Mouse (Mus musculus): ENCODE measurements at regions not wholly inside any gene's neighbourhood (a gene's known extent, or its start where the extent isn't known, plus 50 kb on each side); places are given as distances from the start of the nearest gene placed in this dataset.

DNA sequence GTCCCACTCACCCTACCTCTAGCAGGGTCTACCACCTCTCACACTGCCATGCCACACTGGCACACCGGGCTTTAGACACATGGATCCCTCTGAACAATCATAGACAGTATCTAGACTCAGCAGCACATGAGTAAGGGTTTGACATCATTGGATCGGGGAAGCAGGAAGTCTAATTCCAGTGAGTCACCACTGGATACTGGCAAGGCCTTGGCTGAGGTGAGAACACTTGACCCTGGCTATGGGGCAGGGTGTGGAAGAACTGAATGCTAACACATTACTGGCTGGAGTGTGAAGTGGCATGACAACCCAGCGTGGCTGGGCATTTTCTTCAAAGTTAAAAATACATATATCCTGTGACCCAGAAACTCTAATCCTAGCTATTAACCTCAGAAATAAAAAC, 114.4 kb downstream of the H2afy start:
- H3K27me3 ChIP-seq (ENCODE audit: low read depth, poor library complexity, severe bottlenecking): no peaks in the 10 kb centered on the region
- no peak overlapping the region for H3K4me3 ChIP-seq
- H3K9me3 ChIP-seq (replicated peaks): no peaks in the 10 kb centered on the region
- H3K36me3 ChIP-seq: no peaks in the 10 kb centered on the region
- H3K27ac ChIP-seq (replicated peaks): no peak overlapping the region
- WGBS: 90% methylated on average over 3 of the region's 3 CpGs
- no peak for DNase-seq (ENCODE audit: low spot score)
- H3K4me1 ChIP-seq: peaks cover 16% of the 10 kb centered on the region

- no peak for DNase-seq (ENCODE audit: low spot score)
- peaks cover 19% of the 10 kb centered on the region for H3K4me1 ChIP-seq
- H3K27me3 ChIP-seq (ENCODE audit: low read depth, poor library complexity, severe bottlenecking): no peaks in the 10 kb centered on the region
- H3K27ac ChIP-seq (replicated peaks): no peak overlapping the region
- no peak overlapping the region for H3K4me3 ChIP-seq
- no peaks in the 10 kb centered on the region for H3K9me3 ChIP-seq (replicated peaks)
- H3K36me3 ChIP-seq: no peaks in the 10 kb centered on the region
These were observed 122.2 kb downstream of the H2afy start for GRCm38 (mm10) chr13:56014006-56014405.

GRCm38 (mm10) chr13:56010416-56010815, 125.7 kb downstream of the H2afy start:
- Histone ChIP-seq H3K27ac (replicated peaks) (peak overlapping the region; percentile 46; the same call in 1 of the 2 replicates), H3K4me1 (peaks cover 19% of the 10 kb centered on the region), H3K36me3 (no peaks in the 10 kb centered on the region), H3K9me3 (replicated peaks) (no peaks in the 10 kb centered on the region), H3K27me3 (ENCODE audit: low read depth, poor library complexity, severe bottlenecking) (no peaks in the 10 kb centered on the region), H3K4me3 (no peak overlapping the region)
- 56% methylated on average over 6 of the region's 6 CpGs for WGBS
- peak; percentile 38 for DNase-seq (ENCODE audit: low spot score)

DNA sequence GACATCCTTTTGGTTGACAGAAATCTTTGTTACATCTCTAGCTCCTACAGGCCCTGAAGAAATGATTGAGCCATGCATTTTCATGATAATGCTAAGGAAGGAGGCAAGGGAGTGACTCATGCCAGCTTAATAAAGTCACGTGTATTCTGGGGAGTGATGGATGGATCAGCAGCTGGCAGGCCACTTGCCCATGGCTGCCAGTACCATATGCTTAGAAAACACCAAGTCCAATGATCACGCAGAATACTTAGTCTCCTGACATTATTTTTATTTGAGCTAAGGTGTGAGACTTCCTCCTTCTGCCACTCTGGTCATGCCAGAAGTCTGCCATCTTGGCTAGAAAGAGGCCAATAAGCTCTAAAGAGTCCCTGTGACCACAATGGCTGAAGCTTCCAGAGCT, 129.3 kb downstream of the H2afy start:
- WGBS: 88% methylated on average over 2 of the region's 2 CpGs
- no peak for DNase-seq (ENCODE audit: low spot score)
- no peak overlapping the region for H3K4me3 ChIP-seq
- no peaks in the 10 kb centered on the region for H3K9me3 ChIP-seq (replicated peaks)
- H3K27me3 ChIP-seq (ENCODE audit: low read depth, poor library complexity, severe bottlenecking): no peaks in the 10 kb centered on the region
- no peaks in the 10 kb centered on the region for H3K36me3 ChIP-seq
- H3K4me1 ChIP-seq: peaks cover 17% of the 10 kb centered on the region
- no peak overlapping the region for H3K27ac ChIP-seq (replicated peaks)

GRCm38 (mm10) chr13:56005746-56006145, 130.4 kb downstream of the H2afy start:
- H3K27ac ChIP-seq (replicated peaks): no peak overlapping the region
- no peak overlapping the region for H3K4me3 ChIP-seq
- no peaks in the 10 kb centered on the region for H3K36me3 ChIP-seq
- H3K9me3 ChIP-seq (replicated peaks): no peaks in the 10 kb centered on the region
- 89% methylated on average over 3 of the region's 3 CpGs for WGBS
- DNase-seq (ENCODE audit: low spot score): no peak
- peaks cover 11% of the 10 kb centered on the region for H3K4me1 ChIP-seq
- 0 out of 2 replicates have a peak, but pooled peaks cover 3% of the 10 kb centered on the region for H3K27me3 ChIP-seq (ENCODE audit: low read depth, poor library complexity, severe bottlenecking)

DNA sequence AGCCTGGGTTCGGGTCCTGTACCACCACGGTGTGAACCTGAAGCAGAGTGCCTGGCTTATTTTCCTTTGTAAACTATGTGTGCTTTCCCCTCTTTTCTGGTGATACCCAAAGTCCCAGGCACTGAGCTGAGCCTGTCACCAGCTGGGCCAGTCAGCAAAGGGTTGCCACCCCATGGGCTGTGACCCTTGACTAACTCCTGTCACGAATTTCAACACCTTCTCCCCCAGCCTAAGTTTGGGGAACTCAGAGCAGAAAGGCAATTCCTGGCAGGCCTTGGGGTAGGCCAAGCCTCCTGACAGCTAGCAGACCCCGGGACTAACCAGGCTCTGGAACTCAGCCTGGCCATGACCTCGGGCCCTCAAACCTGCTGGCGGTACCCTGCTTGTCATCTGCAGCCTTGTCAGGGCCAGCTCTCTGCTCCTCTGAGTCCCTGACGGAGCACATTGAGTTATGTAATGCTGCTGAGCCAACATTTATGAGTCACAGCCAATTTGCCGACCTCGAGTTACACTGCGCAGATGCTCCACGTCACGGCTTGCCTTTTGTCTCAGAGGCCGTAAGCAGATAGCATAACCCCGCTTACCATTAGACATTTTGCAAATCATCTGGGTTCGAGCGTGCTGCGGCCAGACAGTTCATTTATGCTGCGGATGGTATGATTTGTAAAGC, 132.3 kb downstream of the H2afy start:
- WGBS: 89% methylated on average over 18 of the region's 18 CpGs
- DNase-seq (ENCODE audit: low spot score): no peak
- H3K4me1 ChIP-seq: no peaks in the 10 kb centered on the region
- H3K4me3 ChIP-seq: no peak overlapping the region
- no peaks in the 10 kb centered on the region for H3K36me3 ChIP-seq
- H3K9me3 ChIP-seq (replicated peaks): no peaks in the 10 kb centered on the region
- 0 out of 2 replicates have a peak, but pooled peaks cover 3% of the 10 kb centered on the region for H3K27me3 ChIP-seq (ENCODE audit: low read depth, poor library complexity, severe bottlenecking)
- H3K27ac ChIP-seq (replicated peaks): no peak overlapping the region; the same call in 1 of the 2 replicates

- Histone ChIP-seq H3K27ac (replicated peaks) (no peak overlapping the region), H3K4me1 (peaks cover 3% of the 10 kb centered on the region; the same call in 1 of the 2 replicates), H3K27me3 (ENCODE audit: low read depth, poor library complexity, severe bottlenecking) (no peaks in the 10 kb centered on the region), H3K36me3 (no peaks in the 10 kb centered on the region), H3K9me3 (replicated peaks) (no peaks in the 10 kb centered on the region), H3K4me3 (no peak overlapping the region)
- no peak for DNase-seq (ENCODE audit: low spot score)
- 90% methylated on average over 4 of the region's 4 CpGs for WGBS
These were observed 140.9 kb downstream of the H2afy start for GRCm38 (mm10) chr13:55995255-55995654.

DNA sequence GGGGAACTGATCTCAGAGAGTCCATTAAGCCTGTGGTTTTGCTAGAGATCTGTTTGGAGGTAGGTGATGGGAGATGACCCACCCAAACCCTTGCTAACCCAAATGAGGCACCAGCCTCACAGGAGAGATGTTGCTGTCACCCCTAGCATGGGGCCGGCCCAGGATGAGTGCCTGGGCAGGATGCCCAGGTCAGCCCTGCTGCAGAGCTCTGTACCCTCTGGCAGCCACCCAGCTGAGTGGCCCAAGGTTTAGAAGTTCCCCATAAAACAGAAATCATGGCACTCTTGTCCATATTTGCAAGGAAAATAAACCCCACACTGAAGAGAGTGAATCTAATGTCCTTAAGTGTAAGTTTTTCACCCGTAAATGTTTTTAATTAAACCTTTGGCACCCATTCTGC, 141.7 kb downstream of the H2afy start:
- 96% methylated on average over 2 of the region's 2 CpGs for WGBS
- H3K4me1 ChIP-seq: peaks cover 7% of the 10 kb centered on the region

GRCm38 (mm10) chr13:55992699-55993098, 143.5 kb downstream of the H2afy start:
- Histone ChIP-seq H3K27me3 (ENCODE audit: low read depth, poor library complexity, severe bottlenecking) (peaks cover 2% of the 10 kb centered on the region; the same call in 1 of the 2 replicates), H3K36me3 (no peaks in the 10 kb centered on the region), H3K27ac (replicated peaks) (no peak overlapping the region), H3K9me3 (replicated peaks) (no peaks in the 10 kb centered on the region), H3K4me3 (no peak overlapping the region), H3K4me1 (peaks cover 18% of the 10 kb centered on the region)
- no peak for DNase-seq (ENCODE audit: low spot score)
- WGBS: 96% methylated on average over 9 of the region's 9 CpGs

More for the DNA sequence above, 141.7 kb downstream of the H2afy start:
- Histone ChIP-seq H3K27me3 (ENCODE audit: low read depth, poor library complexity, severe bottlenecking) (no peaks in the 10 kb centered on the region), H3K9me3 (replicated peaks) (no peaks in the 10 kb centered on the region), H3K27ac (replicated peaks) (no peak overlapping the region), H3K4me3 (no peak overlapping the region), H3K36me3 (no peaks in the 10 kb centered on the region)
- no peak for DNase-seq (ENCODE audit: low spot score)

DNA sequence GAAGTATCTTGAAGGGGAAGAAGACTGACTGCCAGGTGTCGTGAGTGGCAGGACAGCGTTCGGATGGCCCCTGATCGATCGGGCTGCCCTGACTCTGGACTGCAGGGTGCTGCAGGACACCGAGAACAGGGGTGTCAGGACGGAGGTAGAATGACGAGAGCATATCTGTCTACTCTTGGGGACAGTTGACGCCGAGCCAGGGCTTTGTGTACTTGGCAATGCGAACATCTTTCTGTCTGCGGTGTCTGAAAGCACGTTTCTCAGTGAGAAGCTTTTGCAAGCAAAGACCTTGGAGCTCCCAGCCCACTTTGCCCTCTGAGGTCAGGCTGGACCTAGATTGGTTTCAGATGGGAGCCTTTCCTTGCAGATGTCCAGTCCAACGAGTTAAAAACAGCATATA, 144.9 kb downstream of the H2afy start:
- H3K27me3 ChIP-seq (ENCODE audit: low read depth, poor library complexity, severe bottlenecking): peaks cover 17% of the 10 kb centered on the region
- 88% methylated on average over 14 of the region's 14 CpGs for WGBS

GRCm38 (mm10) chr13:55990186-55990585, 146.0 kb downstream of the H2afy start:
- H3K4me3 ChIP-seq: no peak overlapping the region
- no peak overlapping the region for H3K27ac ChIP-seq (replicated peaks)
- 91% methylated on average over 6 of the region's 6 CpGs for whole genome bisulfite sequencing
- no peaks in the 10 kb centered on the region for H3K9me3 ChIP-seq (replicated peaks)
- H3K4me1 ChIP-seq: peaks cover 30% of the 10 kb centered on the region
- no peak for DNase-seq (ENCODE audit: low spot score)
- no peaks in the 10 kb centered on the region for H3K36me3 ChIP-seq
- peaks cover 27% of the 10 kb centered on the region for H3K27me3 ChIP-seq (ENCODE audit: low read depth, poor library complexity, severe bottlenecking)

More for the DNA sequence above, 144.9 kb downstream of the H2afy start:
- peaks cover 20% of the 10 kb centered on the region for H3K4me1 ChIP-seq
- no peak for DNase-seq (ENCODE audit: low spot score)
- no peak overlapping the region for H3K4me3 ChIP-seq
- H3K36me3 ChIP-seq: no peaks in the 10 kb centered on the region
- H3K27ac ChIP-seq (replicated peaks): no peak overlapping the region
- H3K9me3 ChIP-seq (replicated peaks): no peaks in the 10 kb centered on the region

DNA sequence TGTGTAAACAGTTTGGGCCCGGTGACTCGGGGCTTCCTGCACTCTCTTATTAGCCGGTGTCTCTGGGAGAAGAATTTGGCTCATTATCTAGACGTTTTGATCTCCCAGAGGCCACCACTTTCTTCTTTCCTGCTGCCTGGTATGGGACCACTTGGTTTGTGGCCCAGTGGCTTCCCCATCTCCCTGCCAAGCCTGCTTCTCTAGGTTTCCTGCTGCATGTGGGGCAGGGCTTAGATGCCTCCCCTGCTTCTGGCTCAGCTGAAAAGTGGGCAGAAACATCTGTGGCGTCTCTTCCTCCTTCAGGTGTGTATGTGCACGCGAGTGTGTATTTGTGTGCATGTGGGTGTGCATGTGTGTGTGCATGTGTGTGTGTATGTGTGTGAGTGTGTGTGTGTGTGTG, 146.8 kb downstream of the H2afy start:
- DNase-seq (ENCODE audit: low spot score): no peak
- H3K4me1 ChIP-seq: peaks cover 38% of the 10 kb centered on the region
- H3K27ac ChIP-seq (replicated peaks): 0 out of 2 replicates have a peak overlapping the region, but pooled peaks have one; percentile 18
- no peaks in the 10 kb centered on the region for H3K36me3 ChIP-seq
- H3K9me3 ChIP-seq (replicated peaks): no peaks in the 10 kb centered on the region
- peaks cover 35% of the 10 kb centered on the region for H3K27me3 ChIP-seq (ENCODE audit: low read depth, poor library complexity, severe bottlenecking)
- 60% methylated on average over 7 of the region's 7 CpGs for WGBS
- no peak overlapping the region for H3K4me3 ChIP-seq

GRCm38 (mm10) chr13:55985396-55985795, 149.4 kb upstream of the Pitx1 start:
- Histone ChIP-seq H3K4me3 (peak overlapping the region; percentile 22; the same call in 1 of the 2 replicates), H3K27me3 (ENCODE audit: low read depth, poor library complexity, severe bottlenecking) (peaks cover 62% of the 10 kb centered on the region), H3K36me3 (no peaks in the 10 kb centered on the region), H3K4me1 (peaks cover 63% of the 10 kb centered on the region), H3K9me3 (replicated peaks) (no peaks in the 10 kb centered on the region), H3K27ac (replicated peaks) (no peak overlapping the region)
- DNase-seq (ENCODE audit: low spot score): no peak
- WGBS: 12% methylated on average over 10 of the region's 10 CpGs

All from midbrain, embryonic 10.5 days (tissue).